Mouse (Mus musculus): ENCODE results near the gene Slc17a7. TPM values are rescaled to one million over a fixed set of nuclear protein-coding genes. Genes with fewer than 3 reads are reported as not detected.
"Not testable (repeated sequence)": the region's sequence is repeated elsewhere in the genome, so short reads cannot be mapped to it uniquely, and the experiment has no call there.

Slc17a7 gene
- polyA plus RNA-seq, 1 experiment: not detected

DNA sequence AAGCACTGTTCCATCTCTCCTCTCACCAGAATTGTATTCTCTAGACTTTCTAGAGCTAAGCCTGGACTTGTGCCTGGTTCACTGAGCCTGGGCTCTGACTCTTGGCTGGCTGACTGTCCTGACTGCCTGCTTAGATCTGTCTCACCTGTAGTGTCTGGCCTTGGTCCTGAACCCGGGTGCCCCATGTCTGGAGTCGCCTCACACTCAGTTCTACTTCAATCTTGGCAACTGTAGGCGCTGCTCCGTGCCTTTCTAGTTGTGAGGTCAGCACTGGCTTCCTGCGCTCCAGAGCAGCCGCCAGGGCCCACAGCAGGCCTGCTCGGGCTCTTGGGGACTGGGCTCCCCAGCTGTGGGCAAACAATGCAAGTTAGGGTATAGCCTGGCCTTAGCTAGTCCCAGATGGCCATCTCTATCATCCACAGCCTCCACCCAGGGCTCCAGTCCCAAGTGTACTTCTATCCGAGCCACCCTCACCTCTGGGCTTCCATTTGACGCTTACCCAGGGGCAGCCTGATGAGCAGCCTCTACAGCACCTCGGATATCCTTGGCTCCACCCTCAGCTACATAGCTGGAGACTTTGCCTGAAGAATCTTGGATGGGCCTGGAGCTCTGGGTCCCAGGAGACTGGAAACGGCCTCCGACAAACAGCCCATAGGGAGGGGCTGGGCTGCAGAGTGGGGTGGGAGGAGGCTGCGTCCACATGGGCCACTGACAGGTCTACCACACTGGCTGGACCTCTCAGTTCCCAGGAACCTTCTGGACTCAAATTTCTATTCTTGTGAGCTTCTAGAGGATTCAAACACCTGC lies 19.2 kb upstream of the Slc17a7 start:
- H3K27ac ChIP-seq (ENCODE audit: insufficient read depth, low read depth, low read length): no peak overlapping the region
- no peak overlapping the region for H3K4me3 ChIP-seq (ENCODE audit: insufficient read depth, low read length)
- no peak for TF ChIP-seq POLR2A (IDR thresholded peaks at IDR 0.05; ENCODE audit: borderline replicate concordance, low read depth, low read length)
- no peak for TF ChIP-seq CTCF (IDR thresholded peaks at IDR 0.05; ENCODE audit: low read depth, low read length)
- peaks cover 8% of the 10 kb centered on the region for H3K4me1 ChIP-seq (ENCODE audit: control insufficient read depth, insufficient read depth, low read length)

DNA sequence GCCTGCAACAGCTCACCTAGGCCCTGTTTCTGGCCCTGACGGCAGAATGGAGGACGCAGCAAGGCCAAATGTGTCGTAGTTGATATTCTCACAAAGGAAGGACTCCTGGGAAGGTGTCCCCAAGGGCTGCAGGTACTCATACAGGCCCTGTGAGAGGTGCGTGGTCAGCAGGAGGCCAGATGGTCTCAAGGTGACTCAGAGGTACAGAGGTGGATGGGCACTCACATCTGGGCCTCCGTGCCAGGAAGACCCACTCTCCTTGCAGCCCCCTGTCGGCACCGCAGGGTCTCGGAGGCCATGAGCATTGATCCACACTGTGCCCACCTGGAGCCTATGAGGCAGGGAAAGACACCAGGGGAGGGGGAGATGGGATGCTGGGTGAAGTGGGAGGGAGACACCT lies 18.3 kb upstream of the Slc17a7 start:
- TF ChIP-seq POLR2A (IDR thresholded peaks at IDR 0.05; ENCODE audit: borderline replicate concordance, low read depth, low read length): no peak
- TF ChIP-seq CTCF (IDR thresholded peaks at IDR 0.05; ENCODE audit: low read depth, low read length): no peak
- Histone ChIP-seq H3K4me1 (ENCODE audit: control insufficient read depth, insufficient read depth, low read length) (peaks cover 13% of the 10 kb centered on the region), H3K27ac (ENCODE audit: insufficient read depth, low read depth, low read length) (no peak overlapping the region), H3K4me3 (ENCODE audit: insufficient read depth, low read length) (no peak overlapping the region)

GRCm38 (mm10) chr7:45147267-45147666 lies 16.5 kb upstream of the Slc17a7 start:
- H3K4me1 ChIP-seq (ENCODE audit: control insufficient read depth, insufficient read depth, low read length): peaks cover 15% of the 10 kb centered on the region
- no peak overlapping the region for H3K27ac ChIP-seq (ENCODE audit: insufficient read depth, low read depth, low read length)
- no peak overlapping the region for H3K4me3 ChIP-seq (ENCODE audit: insufficient read depth, low read length)
- no peak for TF ChIP-seq CTCF (IDR thresholded peaks at IDR 0.05; ENCODE audit: low read depth, low read length)
- TF ChIP-seq POLR2A (IDR thresholded peaks at IDR 0.05; ENCODE audit: borderline replicate concordance, low read depth, low read length): no peak

DNA sequence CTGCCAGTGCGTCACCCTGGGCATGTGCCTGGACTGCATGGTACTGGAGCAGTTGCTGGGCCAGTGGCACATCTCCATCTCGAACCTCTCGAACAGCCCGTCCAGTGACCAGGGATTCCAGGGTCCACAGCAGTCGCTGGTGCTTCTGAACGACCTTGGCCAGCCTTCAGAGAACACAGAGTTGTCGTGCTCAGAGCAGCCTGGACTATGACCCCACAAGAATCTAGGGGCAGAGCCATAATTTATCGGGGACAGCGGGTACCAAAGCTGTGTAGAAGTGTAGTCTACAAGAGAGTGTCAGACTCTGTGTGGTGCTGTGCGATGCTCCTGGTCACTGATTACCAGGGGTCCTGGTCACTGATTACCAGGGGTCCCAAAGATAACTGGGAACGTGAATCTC lies 15.8 kb upstream of the Slc17a7 start:
- TF ChIP-seq CTCF (IDR thresholded peaks at IDR 0.05; ENCODE audit: low read depth, low read length): no peak
- no peak for TF ChIP-seq POLR2A (IDR thresholded peaks at IDR 0.05; ENCODE audit: borderline replicate concordance, low read depth, low read length)
- Histone ChIP-seq H3K4me3 (ENCODE audit: insufficient read depth, low read length) (no peak overlapping the region), H3K4me1 (ENCODE audit: control insufficient read depth, insufficient read depth, low read length) (peaks cover 15% of the 10 kb centered on the region), H3K27ac (ENCODE audit: insufficient read depth, low read depth, low read length) (no peak overlapping the region)

- Histone ChIP-seq H3K4me1 (ENCODE audit: control insufficient read depth, insufficient read depth, low read length) (peaks cover 15% of the 10 kb centered on the region), H3K4me3 (ENCODE audit: insufficient read depth, low read length) (no peak overlapping the region), H3K27ac (ENCODE audit: insufficient read depth, low read depth, low read length) (no peak overlapping the region)
- TF ChIP-seq CTCF (IDR thresholded peaks at IDR 0.05; ENCODE audit: low read depth, low read length): no peak
- TF ChIP-seq POLR2A (IDR thresholded peaks at IDR 0.05; ENCODE audit: borderline replicate concordance, low read depth, low read length): no peak
These were observed 15.1 kb upstream of the Slc17a7 start for GRCm38 (mm10) chr7:45148534-45149098.

DNA sequence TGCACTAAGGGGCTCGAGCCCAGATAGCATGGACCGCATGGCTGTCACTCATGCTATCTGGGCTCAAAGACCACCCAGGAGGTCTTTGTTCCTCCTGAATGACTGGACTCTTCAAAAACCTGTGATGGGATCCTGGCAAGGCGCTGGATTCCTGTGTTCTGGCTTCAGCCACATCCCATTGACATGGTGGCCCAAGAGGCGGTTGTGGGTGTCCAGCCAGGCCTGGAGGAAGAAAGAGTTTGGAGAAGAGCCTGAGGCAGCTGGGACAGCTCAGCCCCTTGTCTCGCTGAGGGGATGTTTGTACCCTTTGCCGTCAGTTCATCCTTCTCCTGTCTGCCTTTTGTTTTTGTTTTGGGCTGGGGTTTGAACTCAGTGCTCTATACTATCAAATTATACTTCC lies 14.2 kb upstream of the Slc17a7 start:
- H3K4me1 ChIP-seq (ENCODE audit: control insufficient read depth, insufficient read depth, low read length): peaks cover 15% of the 10 kb centered on the region
- H3K4me3 ChIP-seq (ENCODE audit: insufficient read depth, low read length): no peak overlapping the region
- no peak for TF ChIP-seq CTCF (IDR thresholded peaks at IDR 0.05; ENCODE audit: low read depth, low read length)
- TF ChIP-seq POLR2A (IDR thresholded peaks at IDR 0.05; ENCODE audit: borderline replicate concordance, low read depth, low read length): no peak
- H3K27ac ChIP-seq (ENCODE audit: insufficient read depth, low read depth, low read length): no peak overlapping the region

DNA sequence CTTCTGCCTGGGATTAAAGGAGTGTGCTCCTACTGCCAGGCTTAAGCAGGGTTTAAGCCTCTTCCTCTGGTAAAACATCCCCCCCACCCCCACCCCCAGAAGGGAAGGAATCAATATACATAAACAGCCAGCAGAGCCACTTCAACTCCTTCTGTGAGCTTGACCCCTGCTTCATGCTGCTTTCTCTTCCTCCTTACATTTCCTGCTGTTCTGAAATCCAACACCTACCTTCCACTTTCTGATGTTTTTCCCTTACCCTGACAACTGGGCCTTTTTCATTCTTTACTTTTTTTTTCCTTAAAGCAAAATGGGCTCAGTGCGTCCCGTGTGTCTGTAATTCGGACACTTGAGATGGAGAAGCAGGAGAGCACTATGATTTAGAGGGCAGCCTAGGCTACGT lies 13.4 kb upstream of the Slc17a7 start:
- TF ChIP-seq POLR2A (IDR thresholded peaks at IDR 0.05; ENCODE audit: borderline replicate concordance, low read depth, low read length) (no peak), CTCF (IDR thresholded peaks at IDR 0.05; ENCODE audit: low read depth, low read length) (no peak)
- H3K27ac ChIP-seq (ENCODE audit: insufficient read depth, low read depth, low read length): peak overlapping the region; percentile 24
- peaks cover 15% of the 10 kb centered on the region for H3K4me1 ChIP-seq (ENCODE audit: control insufficient read depth, insufficient read depth, low read length)
- no peak overlapping the region for H3K4me3 ChIP-seq (ENCODE audit: insufficient read depth, low read length)

DNA sequence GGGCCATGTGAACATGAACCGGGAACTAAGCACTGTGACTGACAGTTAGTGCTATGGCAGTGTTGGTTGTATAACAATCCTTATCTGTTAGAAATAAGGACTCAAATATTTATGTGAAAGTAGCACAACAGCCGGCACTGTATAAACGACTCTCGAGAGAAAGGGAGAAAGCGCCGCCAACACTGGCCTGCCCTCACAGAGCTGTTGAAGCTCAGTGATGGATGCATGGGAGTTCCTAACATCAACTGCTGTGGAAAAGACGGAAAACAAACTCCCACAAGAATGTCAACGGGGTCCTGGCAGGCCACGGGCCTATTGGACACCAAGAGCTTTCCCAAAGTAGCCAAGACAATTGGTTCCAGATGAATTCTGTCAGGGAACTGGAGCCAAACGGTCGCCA lies 12.4 kb upstream of the Slc17a7 start:
- H3K4me3 ChIP-seq (ENCODE audit: insufficient read depth, low read length): no peak overlapping the region
- H3K4me1 ChIP-seq (ENCODE audit: control insufficient read depth, insufficient read depth, low read length): peaks cover 15% of the 10 kb centered on the region
- no peak for TF ChIP-seq POLR2A (IDR thresholded peaks at IDR 0.05; ENCODE audit: borderline replicate concordance, low read depth, low read length)
- no peak overlapping the region for H3K27ac ChIP-seq (ENCODE audit: insufficient read depth, low read depth, low read length)

GRCm38 (mm10) chr7:45153052-45153451 lies 10.7 kb upstream of the Slc17a7 start:
- peaks cover 15% of the 10 kb centered on the region for H3K4me1 ChIP-seq (ENCODE audit: control insufficient read depth, insufficient read depth, low read length)
- not testable (repeated sequence) for H3K4me3 ChIP-seq (ENCODE audit: insufficient read depth, low read length); H3K27ac ChIP-seq (ENCODE audit: insufficient read depth, low read depth, low read length)

DNA sequence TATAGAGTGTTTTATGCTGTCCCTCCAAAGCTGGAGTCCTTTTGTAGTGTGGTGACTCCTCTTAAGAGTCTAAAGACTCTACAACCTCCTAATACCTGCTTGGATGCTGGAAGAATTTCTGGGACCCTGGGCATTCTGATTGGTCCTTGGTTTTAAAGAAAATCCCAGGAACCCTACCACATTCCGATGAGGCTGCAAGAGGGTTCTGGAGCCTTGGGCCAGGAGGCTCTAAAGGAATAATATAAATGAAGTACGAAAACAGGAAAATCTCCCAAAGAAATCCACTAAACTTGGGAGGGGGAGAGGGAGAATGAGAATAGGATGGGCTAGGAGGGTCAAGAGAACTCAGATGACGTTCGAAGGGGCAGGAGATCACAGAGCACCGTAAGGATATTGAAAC lies 10.2 kb upstream of the Slc17a7 start:
- Histone ChIP-seq H3K4me1 (ENCODE audit: control insufficient read depth, insufficient read depth, low read length) (peaks cover 15% of the 10 kb centered on the region), H3K4me3 (ENCODE audit: insufficient read depth, low read length) (peak overlapping the region; percentile 87), H3K27ac (ENCODE audit: insufficient read depth, low read depth, low read length) (peak overlapping the region; percentile 84)
- TF ChIP-seq CTCF (IDR thresholded peaks at IDR 0.05; ENCODE audit: low read depth, low read length) (no peak), POLR2A (IDR thresholded peaks at IDR 0.05; ENCODE audit: borderline replicate concordance, low read depth, low read length) (no peak)

Measured in bone marrow macrophage, adult 2 months (primary cell).